Mouse (Mus musculus): Measurements from ENCODE around the gene Pgm5. TPM values are rescaled to one million over a fixed set of nuclear protein-coding genes. Genes with fewer than 3 reads are reported as not detected.
"Not testable (repeated sequence)": the region's sequence is repeated elsewhere in the genome, so short reads cannot be mapped to it uniquely, and the experiment has no call there.

Gene Pgm5
- total RNA-seq (2022): 100 to 1,000 TPM in 2 of 4 experiments, 10 to 100 TPM in 2; 62.4 to 132 (median 86.3) TPM

DNA sequence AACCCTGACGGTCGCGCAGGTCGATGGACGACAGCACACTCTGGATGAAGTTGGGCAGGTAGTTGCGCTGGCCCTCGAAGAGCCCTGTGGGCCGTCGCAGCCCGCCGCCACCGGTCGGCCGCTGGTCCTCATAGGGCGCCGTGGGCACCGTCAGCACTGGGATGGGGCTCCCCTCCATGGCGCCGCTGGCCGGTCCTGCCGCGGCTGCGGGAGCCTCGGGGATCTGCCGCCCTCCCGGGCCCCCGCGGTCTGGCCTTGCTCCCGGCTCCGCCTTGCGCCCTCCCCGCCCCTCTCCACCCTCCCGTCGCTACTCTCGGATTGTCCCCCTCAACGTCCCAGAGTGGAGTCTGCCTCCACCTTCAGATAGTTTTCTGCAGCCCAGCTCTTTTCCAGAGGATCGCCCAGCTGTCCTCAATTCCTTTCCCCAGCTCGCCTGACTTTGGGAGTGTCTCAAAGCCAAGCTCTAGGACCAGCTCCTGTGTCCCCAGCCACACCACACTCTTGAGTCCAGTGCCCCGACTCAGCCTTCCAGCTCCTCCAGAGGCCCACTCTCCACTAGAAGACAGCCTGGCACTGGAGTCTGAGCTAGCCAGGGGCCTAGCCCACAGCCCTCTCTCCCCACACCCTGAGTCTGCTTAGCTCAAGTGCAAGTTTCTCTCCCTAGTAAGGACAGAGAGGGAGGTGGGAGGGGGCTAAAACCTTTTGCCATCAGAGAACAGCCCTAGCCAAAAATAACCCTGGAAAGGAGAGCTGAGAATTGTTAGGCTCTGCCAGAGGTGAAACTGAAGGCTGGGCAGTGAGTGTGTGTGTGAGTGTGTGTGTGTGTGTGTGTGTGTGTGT lies at the start of gene Pgm5:
Gene Pgm5 (minus strand): TSS at position 244 of the 840 bp plus-strand sequence.
- no peak for DNase-seq

- no peak for DNase-seq
Measured at GRCm38 (mm10) chr19:24908385-24909155, 46.9 kb upstream of the Pgm5 start.

- DNase-seq: no peak
Measured at GRCm38 (mm10) chr19:24907655-24908054, 46.0 kb upstream of the Pgm5 start.

DNA sequence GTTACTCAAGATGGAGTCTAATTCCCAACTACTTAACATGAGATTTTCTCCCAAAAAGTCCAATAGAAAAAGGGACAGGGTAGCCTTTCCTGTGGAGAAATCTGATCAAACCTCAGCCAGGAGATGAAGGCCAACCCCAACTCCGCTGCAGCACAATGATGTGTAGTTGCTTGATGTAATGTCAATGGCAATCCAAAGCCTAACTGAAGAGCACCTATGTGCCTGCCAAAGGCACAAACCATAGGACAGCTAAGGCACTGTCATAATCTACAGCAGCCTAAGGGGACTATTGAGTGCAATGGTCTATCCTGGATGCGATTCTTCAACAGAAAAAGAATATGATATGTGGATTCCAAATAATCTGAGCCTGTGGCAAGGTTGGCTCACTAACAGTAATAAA lies 41.2 kb upstream of the Pgm5 start:
- DNase-seq: no peak

DNA sequence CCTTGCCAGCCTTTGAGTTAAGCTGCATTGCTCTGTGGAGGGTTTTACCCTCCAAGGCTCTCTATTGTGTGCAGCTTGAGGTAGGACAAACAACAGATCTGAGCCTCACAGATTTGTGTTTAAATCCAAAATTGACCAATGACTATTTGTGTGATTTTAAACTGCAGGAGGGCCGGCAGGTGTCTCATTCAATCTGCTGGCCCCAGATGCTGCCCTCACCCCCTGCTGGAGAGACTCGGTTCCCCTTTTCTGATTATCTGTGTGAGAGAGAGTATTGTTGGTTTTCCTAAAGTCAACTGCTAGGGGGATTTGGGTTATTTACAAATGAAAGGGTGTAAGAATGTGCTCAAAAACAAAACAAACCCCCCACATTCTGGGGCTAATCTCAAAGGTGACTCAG lies 40.6 kb upstream of the Pgm5 start:
- no peak for DNase-seq

- no peak for DNase-seq
Measured at GRCm38 (mm10) chr19:24901666-24902065, 40.0 kb upstream of the Pgm5 start.

DNA sequence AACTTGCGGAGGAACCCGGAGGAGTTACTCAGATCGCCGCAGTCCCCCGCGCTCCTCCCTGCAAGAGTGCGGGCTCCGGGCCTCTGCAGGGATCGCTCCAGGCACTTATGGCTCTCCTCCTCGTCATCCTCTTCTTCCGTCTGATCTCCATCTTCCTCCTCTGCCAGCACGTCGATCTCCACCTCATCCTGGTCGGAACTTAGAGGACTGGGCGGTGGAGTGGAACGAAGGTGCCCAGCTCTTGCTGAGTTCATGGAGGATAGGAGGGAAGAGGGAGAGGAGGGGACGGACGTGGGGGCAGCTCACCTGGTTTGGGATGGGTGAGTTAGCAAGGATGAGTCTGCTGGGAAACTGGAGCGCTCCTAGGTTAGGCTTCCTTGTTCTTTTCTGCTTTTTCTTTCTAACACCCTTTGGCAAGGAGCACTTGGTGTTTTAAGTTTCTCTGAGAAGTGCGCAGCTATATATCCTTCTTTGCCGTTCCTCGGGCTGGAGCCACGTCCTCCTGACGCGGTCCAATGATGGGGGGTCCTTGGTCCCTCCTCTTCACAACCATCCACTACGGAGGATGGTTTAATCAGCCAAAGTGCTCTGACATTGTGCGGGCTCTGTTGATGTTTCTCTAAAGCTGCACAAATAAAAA lies 39.0 kb upstream of the Pgm5 start, which contains the start of gene Foxd4:
Gene Foxd4 (minus strand): TSS at position 617 of the 640 bp plus-strand sequence.
- no peak for DNase-seq

DNA sequence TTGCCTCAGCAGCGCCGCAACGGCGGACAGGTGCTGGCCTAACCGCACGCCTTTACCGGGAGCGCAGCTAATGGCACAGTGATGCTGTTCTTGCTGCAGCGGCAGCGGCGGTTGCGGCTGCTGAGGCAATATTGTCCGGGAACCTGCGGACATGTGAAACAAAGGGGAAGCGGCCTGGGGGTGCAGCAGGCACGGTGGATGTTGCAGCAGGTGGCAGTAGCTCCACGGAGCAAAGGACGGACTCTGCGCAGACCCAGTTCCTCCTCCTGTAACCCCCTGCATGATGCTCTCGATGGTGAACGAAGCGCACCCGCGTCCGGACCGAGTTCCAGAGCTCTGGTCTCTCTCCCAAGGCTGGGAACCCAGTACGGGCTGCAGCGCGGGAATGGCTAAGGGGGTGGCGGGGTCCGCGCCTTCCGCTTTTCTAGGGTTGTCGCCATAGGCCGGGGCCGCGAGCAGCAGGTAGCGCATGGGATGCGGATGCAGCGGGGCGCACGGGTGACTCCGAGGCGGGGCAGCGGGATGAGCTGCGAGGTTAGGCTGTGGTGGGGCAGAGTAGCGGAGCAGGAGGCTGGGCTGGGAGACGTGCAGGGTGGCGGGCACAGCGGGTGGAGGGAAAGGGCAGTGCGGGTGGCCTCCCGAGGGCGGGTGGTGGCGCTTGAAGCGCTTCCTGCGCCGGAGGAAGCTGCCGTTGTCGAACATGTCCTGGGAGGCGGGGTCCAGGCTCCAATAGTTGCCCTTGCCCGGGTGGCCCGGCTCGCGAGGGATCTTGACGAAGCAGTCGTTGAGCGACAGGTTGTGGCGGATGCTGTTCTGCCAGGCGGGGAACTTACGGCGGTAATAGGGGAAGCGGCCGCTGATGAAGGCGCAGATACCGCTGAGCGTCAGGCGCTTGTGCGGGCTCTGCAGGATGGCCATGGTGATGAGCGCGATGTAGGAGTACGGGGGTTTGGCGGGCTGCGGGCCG lies 38.2 kb upstream of the Pgm5 start:
- no peak for DNase-seq

- no peak for DNase-seq
Measured at GRCm38 (mm10) chr19:24898737-24899577, 37.3 kb upstream of the Pgm5 start.

- no peak for DNase-seq
Measured at GRCm38 (mm10) chr19:24897896-24898736, 36.5 kb upstream of the Pgm5 start.

GRCm38 (mm10) chr19:24897006-24897895 lies 35.6 kb upstream of the Pgm5 start:
- no peak for DNase-seq

DNA sequence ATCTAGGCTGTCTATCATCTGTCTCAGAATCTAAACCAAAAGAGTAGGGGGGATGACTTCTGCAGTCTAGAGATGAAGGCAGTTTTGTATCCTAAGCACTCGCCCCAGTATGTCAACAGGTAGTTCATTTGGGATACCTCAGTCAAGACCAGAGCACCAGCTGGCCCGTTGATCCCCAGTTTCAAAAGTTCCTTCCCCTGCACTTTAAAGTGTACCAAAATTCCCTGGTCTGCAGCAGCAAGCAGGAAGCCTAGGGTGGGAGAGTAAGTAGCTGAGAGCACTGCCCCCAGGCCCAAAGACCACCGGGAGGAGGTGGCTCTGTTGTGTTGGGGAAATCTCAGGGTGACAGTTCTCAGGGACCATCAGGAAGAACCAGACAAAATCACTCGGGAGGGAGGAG lies 34.9 kb upstream of the Pgm5 start:
- DNase-seq: no peak

DNA sequence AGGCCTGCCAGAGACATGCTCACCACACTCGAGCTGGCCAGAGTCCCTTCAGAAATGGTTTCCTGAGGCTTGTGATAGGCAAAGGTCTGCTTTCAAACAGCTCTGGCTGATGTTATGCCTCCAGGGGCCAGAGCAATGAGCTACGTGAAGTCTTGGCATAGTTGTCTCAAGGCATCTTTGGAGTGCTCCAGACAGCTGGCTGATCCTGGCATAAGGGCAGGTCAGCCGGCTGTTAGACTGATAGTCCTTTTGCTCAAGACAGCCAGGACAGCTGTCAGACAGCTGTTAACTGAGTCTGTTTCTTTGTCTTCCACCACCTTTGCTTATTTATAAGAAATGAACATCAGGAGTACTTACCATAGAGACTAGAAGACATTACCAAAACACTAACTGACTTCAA lies 25.2 kb upstream of the Pgm5 start:
- no peak for DNase-seq

DNA sequence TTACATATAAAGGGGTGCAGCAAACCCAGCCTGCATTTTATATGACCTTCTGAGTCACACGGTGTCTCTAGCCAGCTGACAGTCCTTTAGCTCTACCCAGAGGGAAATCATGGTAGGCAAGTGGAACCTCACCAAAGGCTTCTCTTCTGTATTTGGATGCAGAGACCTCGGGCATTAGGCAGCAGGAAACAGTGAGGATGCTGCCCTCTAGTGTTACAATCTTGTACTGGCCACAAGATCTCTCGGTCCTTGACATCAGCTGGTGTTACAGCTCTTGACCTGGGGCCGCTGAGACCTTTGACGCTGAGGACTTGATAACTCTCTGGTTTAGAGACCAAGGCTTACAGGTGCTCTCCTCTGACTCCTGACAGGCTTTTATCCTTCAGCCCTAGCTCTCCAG lies 23.8 kb upstream of the Pgm5 start:
- no peak for DNase-seq

DNA sequence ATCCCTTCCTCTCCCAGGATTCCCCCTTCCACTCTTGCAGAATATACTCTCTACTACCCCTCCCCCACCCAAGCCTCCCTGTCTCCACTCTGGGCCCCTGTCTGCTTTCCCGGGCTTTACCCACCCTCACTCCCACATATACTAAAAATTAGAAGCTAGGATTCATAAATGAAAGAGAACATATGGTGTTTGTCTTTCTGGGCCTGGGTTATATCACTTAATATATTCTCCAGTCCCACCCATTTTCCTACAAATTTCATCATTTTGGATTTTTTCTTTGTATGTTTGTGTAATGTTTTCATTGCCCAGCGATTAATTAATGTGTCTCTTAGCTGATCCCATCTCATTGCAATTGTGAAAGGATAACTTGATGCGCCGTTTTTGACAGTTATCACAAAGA lies 19.6 kb upstream of the Pgm5 start:
- DNase-seq: no peak

DNA sequence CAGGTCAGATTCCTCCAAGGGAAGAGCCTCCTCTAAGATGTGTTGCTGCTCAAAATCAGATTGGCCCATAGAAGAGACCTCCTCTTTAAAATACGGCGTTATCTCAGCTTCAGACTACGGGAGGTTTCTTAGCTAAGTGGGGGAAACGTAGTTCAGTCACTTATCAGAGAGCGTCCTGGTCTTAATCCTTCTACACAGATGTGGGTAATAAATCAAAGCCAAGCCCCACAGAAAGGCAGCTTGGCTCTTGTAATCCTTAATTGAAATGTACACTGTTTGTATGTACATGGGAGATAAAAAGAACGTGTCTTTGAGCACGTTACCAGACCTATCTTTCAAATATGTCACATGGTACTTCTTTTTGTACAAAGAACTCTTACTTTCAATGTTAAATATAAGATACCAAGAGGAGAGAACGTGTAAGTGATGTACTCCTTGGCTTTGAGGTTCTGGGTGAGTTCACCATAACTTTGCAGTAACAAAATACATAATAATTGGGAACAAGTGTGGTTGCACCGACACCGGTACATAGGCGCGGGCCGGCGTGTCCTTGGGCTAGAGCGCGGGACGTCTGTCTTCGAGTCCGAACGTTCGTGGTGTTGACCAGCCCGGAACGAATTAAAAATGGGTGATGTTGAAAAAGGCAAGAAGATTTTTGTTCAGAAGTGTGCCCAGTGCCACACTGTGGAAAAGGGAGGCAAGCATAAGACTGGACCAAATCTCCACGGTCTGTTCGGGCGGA lies 13.6 kb upstream of the Pgm5 start, which contains the start of gene Gm10053:
Gene Gm10053 (plus strand): TSS at position 558 of the 742 bp plus-strand sequence.
- DNase-seq: not testable (repeated sequence)

- DNase-seq: no peak
Measured at GRCm38 (mm10) chr19:24873873-24874272, 12.2 kb upstream of the Pgm5 start.

DNA sequence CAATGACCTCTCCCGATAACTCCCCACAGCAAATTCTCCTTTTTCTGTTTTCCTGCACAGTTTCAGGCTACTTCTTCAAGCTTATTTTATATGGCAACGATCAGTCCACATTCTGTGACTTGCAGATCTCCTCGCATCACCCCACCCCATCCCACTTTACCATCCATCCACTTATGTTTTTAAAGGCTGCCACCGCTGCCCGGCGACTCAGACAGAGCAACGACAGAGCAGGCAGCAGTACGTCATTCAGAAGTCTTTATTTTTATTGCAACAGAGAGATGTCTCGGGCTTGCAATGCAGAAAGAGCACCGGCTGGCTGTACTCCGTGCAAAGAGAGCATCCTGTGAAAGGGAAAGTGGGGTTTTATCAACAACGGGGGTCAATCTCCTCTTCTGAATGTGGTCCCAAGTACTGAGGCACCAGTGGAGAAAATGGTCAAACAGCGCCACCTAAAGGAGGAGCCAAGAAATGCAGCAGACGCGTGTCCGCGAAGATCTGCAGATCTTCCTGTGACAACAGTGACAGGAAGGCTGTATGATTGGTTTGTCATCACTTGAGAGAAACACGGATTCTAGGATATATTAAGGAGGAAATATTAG lies 9.5 kb upstream of the Pgm5 start:
- DNase-seq: no peak
